In the genomic region with DNA sequence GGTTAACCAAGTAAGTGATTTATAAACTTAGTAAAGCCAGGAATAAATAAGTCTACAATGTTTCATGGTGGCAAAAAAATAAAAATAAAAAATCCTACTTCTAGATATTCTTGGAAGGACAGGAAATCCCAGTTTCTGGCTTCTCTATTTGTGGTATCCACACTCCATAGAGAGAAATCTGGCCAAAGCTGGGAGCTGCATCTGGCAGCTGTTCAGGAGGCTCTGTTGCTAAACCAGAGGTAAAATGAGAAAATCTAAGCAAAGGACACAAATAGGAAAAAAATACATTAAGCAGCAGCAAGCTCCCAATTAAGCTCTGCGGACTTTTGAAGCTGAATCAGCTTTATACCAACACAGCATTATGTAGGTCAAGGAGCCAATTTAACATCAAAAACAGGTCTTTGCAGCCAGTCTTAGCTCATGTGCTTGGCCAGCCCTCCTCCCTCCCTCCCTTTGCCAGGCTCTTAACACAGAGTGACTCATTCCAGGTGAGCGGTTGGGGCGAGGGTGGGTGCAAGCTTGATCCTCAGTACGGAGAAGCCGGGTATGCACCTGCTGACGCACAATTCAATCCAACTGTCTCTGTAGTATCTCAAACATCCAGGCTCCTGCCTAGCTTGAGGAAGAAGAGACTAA, we compare ENCODE assay signal across 13 mouse cellular contexts.
DNase-seq lines count a peak whose midpoint lies in the region; ATAC-seq lines count a peak whose summit lies in the region.
"Had no signal": no experiment of that assay in that cellular context is flagged by ENCODE, and none has a peak within 500 bp of the region (broad histone marks: within the 10 kb centered on the region; RNA-seq: fewer than 3 reads in every experiment).

No protein-coding gene starts in this region.

- H3K4me3 ChIP-seq in megakaryocyte, embryonic 14.5 days (replicated peaks): peak overlapping the region; percentile 1
- H3K4me3 ChIP-seq: forebrain, embryonic 13.5 days; liver, embryonic 12.5 days had no signal

- no peak for ATAC-seq in megakaryocyte, adult 5-6 weeks (ENCODE audit: poor library complexity, severe bottlenecking)
- ATAC-seq: forebrain, embryonic 13.5 days; liver, embryonic 12.5 days had no signal

- H3K27me3 ChIP-seq in megakaryocyte, embryonic 14.5 days (replicated peaks): no peaks in the 10 kb centered on the region
- H3K27me3 ChIP-seq: liver, embryonic 12.5 days had no signal

- peaks cover 58% of the 10 kb centered on the region for H3K9me3 ChIP-seq in megakaryocyte, embryonic 14.5 days
- H3K9me3 ChIP-seq: forebrain, embryonic 13.5 days; liver, embryonic 12.5 days had no signal

- no peaks in the 10 kb centered on the region for H3K36me3 ChIP-seq in megakaryocyte, embryonic 14.5 days (replicated peaks; ENCODE audit: low read length)
- H3K36me3 ChIP-seq: liver, embryonic 12.5 days had no signal

- DNase-seq in heart, adult 11 months: peak; percentile 72
- no peak for DNase-seq in heart, postnatal 14 days
- peak; percentile 7 to 40 for DNase-seq in kidney, postnatal 25 days
- DNase-seq in right cerebral cortex, postnatal 14 days: peak; percentile 32
- no peak for DNase-seq in layer of hippocampus, adult 9-11 months
- no peak for DNase-seq in thymus, adult 18-20 months
- DNase-seq: cerebellum, postnatal 14 days; layer of hippocampus, postnatal 36 days; thymus, postnatal 36 days had no signal

- no peaks in the 10 kb centered on the region for H3K4me1 ChIP-seq in megakaryocyte, embryonic 14.5 days
- H3K4me1 ChIP-seq: liver, embryonic 12.5 days had no signal

- intact Hi-C loops in heart, postnatal 14 days (cut with DNase I): no loop called here

Comparison
In these comparisons a context has a peak if more than half of its experiments do, and no peak if none do; other contexts are left out.
1. DNase-seq: peak in heart, adult 11 months (single experiment), kidney, postnatal 25 days (2 of 2) and right cerebral cortex, postnatal 14 days (single experiment); none in heart, postnatal 14 days (0 of 2), layer of hippocampus, adult 9-11 months (single experiment) and thymus, adult 18-20 months (0 of 2).